Mouse (Mus musculus): ENCODE results near the gene Spata2.

The Spata2 gene

GRCm38 (mm10) chr2:167510485-167510884, 17.8 kb upstream of the Spata2 start:
- no peak for DNase-seq (ENCODE audit: low read depth, low spot score)

GRCm38 (mm10) chr2:167508569-167508968, 15.9 kb upstream of the Spata2 start:
- no peak for DNase-seq (ENCODE audit: low read depth, low spot score)

GRCm38 (mm10) chr2:167507719-167508385, 15.2 kb upstream of the Spata2 start:
- DNase-seq (ENCODE audit: low read depth, low spot score) = no peak

- DNase-seq (ENCODE audit: low read depth, low spot score) = no peak
Measured at GRCm38 (mm10) chr2:167506546-167507260, 14.0 kb upstream of the Spata2 start.

- DNase-seq (ENCODE audit: low read depth, low spot score) = no peak
Measured at GRCm38 (mm10) chr2:167505127-167505526, 12.4 kb upstream of the Spata2 start.

- no peak for DNase-seq (ENCODE audit: low read depth, low spot score)
Measured at GRCm38 (mm10) chr2:167503896-167504349, 11.2 kb upstream of the Spata2 start.

- peak; percentile 73 for DNase-seq (ENCODE audit: low read depth, low spot score)
Measured at GRCm38 (mm10) chr2:167503253-167503895, 10.7 kb upstream of the Spata2 start.

- no peak for DNase-seq (ENCODE audit: low read depth, low spot score)
Measured at GRCm38 (mm10) chr2:167502554-167503252, 10.0 kb upstream of the Spata2 start.

GRCm38 (mm10) chr2:167497272-167497671, 4.6 kb upstream of the Spata2 start:
- no peak for DNase-seq (ENCODE audit: low read depth, low spot score)

GRCm38 (mm10) chr2:167496437-167496836, 3.8 kb upstream of the Spata2 start:
- no peak for DNase-seq (ENCODE audit: low read depth, low spot score)

- no peak for DNase-seq (ENCODE audit: low read depth, low spot score)
Measured at GRCm38 (mm10) chr2:167491757-167492708, 654 bp downstream of the Spata2 start, which contains the start of gene Rnf114. Gene Rnf114 (plus strand): TSS chr2:167492645.

GRCm38 (mm10) chr2:167490813-167491525, 1.7 kb downstream of the Spata2 start:
- DNase-seq (ENCODE audit: low read depth, low spot score) = no peak

- DNase-seq (ENCODE audit: low read depth, low spot score) = no peak
Measured at GRCm38 (mm10) chr2:167487994-167488393, 4.7 kb downstream of the Spata2 start.

GRCm38 (mm10) chr2:167487551-167487950, 5.1 kb downstream of the Spata2 start:
- DNase-seq (ENCODE audit: low read depth, low spot score) = no peak

GRCm38 (mm10) chr2:167486573-167486972, 6.1 kb downstream of the Spata2 start:
- DNase-seq (ENCODE audit: low read depth, low spot score) = no peak

GRCm38 (mm10) chr2:167485501-167486377, 6.9 kb downstream of the Spata2 start:
- no peak for DNase-seq (ENCODE audit: low read depth, low spot score)

GRCm38 (mm10) chr2:167484932-167485331, 7.8 kb downstream of the Spata2 start:
- DNase-seq (ENCODE audit: low read depth, low spot score) = no peak

- DNase-seq (ENCODE audit: low read depth, low spot score) = no peak
Measured at GRCm38 (mm10) chr2:167483827-167484410, 8.8 kb downstream of the Spata2 start.
